Comparison of ENCODE assay signal across 19 mouse cellular contexts in genomic region chr7:12040664-12041063, GRCm38 (mm10).
DNase-seq lines count a peak whose midpoint lies in the region.
"Had no signal": no experiment of that assay in that cellular context is flagged by ENCODE, and none has a peak within 500 bp of the region (broad histone marks: within the 10 kb centered on the region; RNA-seq: fewer than 3 reads in every experiment).

No protein-coding gene starts in this region.

- DNase-seq in ES-CJ7 (ENCODE audit: low read depth, low spot score) (peak; percentile 8), R1 (ENCODE audit: low read depth, low spot score) (peak; percentile 59), ZHBTc4 (ENCODE audit: low read depth, low spot score) (peak; percentile 27)
- DNase-seq in layer of hippocampus, adult 9-10 months (ENCODE audit: low spot score) = no peak
- DNase-seq in frontal cortex, postnatal 25 days (ENCODE audit: low spot score in 2 of 2) = no peak
- no peak for DNase-seq in cerebellum, adult 8-10 months
- DNase-seq: adrenal gland, adult 2 months; adrenal gland, adult 8-10 months; adrenal gland, postnatal 10 days; adrenal gland, postnatal 14 days; adrenal gland, postnatal 25 days; adrenal gland, postnatal 36 days; B cell, adult 2 months; cerebellum, adult 11 months; cerebellum, adult 11-12 months; cerebellum, adult 18-20 months; cerebellum, adult 2 months; cerebellum, adult 9-10 months; cerebellum, adult 9-11 months had no signal

Comparison
In these comparisons a context has a peak if more than half of its experiments do, and no peak if none do; other contexts are left out.
1. DNase-seq: peak in ES-CJ7 (single experiment), R1 (single experiment) and ZHBTc4 (single experiment); none in layer of hippocampus, adult 9-10 months (single experiment), frontal cortex, postnatal 25 days (0 of 2) and cerebellum, adult 8-10 months (single experiment).